Mouse (Mus musculus): Measurements from ENCODE around the gene Zfp385b. TPM values are rescaled to one million over a fixed set of nuclear protein-coding genes. Genes with fewer than 3 reads are reported as not detected.

Zfp385b gene
- polyA plus RNA-seq, 1 experiment from 2014 or later = 14.1 TPM

DNA sequence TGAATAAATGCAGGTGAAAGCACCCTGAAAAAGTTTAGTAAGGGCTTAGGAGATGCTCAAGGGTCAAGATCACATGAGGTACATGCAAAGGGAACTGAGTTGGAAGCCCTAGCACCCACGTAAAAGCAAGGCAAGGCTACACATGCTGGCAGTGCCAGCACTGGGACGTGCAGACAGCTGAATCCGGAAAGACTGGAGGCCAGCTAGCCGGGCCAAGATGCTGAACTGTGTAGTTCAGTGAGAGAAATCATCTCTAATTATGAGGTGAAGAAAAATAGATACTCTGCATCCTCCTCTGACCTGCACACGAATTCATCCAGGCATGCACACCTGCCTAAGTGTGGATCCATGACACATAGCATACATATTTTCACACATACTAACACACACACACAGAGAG, 18.4 kb downstream of the Zfp385b start:
- no peaks in the 10 kb centered on the region for H3K9me3 ChIP-seq (ENCODE audit: control insufficient read depth, low read length)
- no peaks in the 10 kb centered on the region for H3K4me1 ChIP-seq (replicated peaks; ENCODE audit: control insufficient read depth, insufficient read depth, low read length)
- DNase-seq (ENCODE audit: low spot score) (no peak), ATAC-seq (ENCODE audit: low FRiP score) (no peak)
- no peaks in the 10 kb centered on the region for H3K36me3 ChIP-seq (replicated peaks; ENCODE audit: control insufficient read depth, insufficient read depth)
- no peak overlapping the region for H3K27ac ChIP-seq
- WGBS = 92% methylated on average over 5 of the region's 5 CpGs
- no peaks in the 10 kb centered on the region for H3K27me3 ChIP-seq (ENCODE audit: control insufficient read depth, insufficient read depth, low read length)
- H3K4me3 ChIP-seq (replicated peaks; ENCODE audit: low read length) = no peak overlapping the region
- H3K4me2 ChIP-seq (replicated peaks) = no peak overlapping the region
- no peak overlapping the region for H3K9ac ChIP-seq

DNA sequence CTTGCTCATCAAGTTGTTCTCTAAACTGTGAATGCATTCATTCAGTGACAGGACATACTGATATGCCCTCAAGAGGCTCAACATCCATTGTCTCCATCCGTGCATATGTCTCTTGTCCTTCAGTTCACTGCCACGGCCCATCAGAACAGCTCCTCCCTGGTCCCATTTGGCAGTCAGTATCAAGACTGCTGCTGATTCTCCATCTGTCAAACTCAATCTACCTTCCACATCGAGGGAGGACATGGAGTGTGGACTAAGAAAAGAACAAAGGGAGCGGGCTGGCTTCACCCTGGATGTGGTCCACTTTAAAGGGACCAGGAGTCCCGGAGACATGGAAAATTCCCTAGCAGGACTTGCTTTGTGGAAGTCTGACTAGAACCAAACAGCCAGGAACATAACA, 22.2 kb downstream of the Zfp385b start:
- Histone ChIP-seq H3K9me3 (ENCODE audit: control insufficient read depth, low read length) (no peaks in the 10 kb centered on the region), H3K9ac (no peak overlapping the region), H3K27ac (no peak overlapping the region), H3K27me3 (ENCODE audit: control insufficient read depth, insufficient read depth, low read length) (no peaks in the 10 kb centered on the region), H3K4me3 (replicated peaks; ENCODE audit: low read length) (no peak overlapping the region), H3K4me2 (replicated peaks) (no peak overlapping the region), H3K36me3 (replicated peaks; ENCODE audit: control insufficient read depth, insufficient read depth) (no peaks in the 10 kb centered on the region), H3K4me1 (replicated peaks; ENCODE audit: control insufficient read depth, insufficient read depth, low read length) (no peaks in the 10 kb centered on the region)
- WGBS = 72% methylated on average over 5 of the region's 5 CpGs
- DNase-seq (ENCODE audit: low spot score) (no peak), ATAC-seq (ENCODE audit: low FRiP score) (no peak)

- no peaks in the 10 kb centered on the region for H3K36me3 ChIP-seq (replicated peaks; ENCODE audit: control insufficient read depth, insufficient read depth)
- H3K4me3 ChIP-seq (replicated peaks; ENCODE audit: low read length) = no peak overlapping the region
- ATAC-seq (ENCODE audit: low FRiP score) (no peak), DNase-seq (ENCODE audit: low spot score) (no peak)
- no peaks in the 10 kb centered on the region for H3K27me3 ChIP-seq (ENCODE audit: control insufficient read depth, insufficient read depth, low read length)
- H3K4me2 ChIP-seq (replicated peaks) = no peak overlapping the region
- WGBS = 68% methylated on average over 8 of the region's 8 CpGs
- H3K9ac ChIP-seq = no peak overlapping the region
- H3K4me1 ChIP-seq (replicated peaks; ENCODE audit: control insufficient read depth, insufficient read depth, low read length) = no peaks in the 10 kb centered on the region
- H3K9me3 ChIP-seq (ENCODE audit: control insufficient read depth, low read length) = no peaks in the 10 kb centered on the region
- H3K27ac ChIP-seq = no peak overlapping the region
Observed at GRCm38 (mm10) chr2:77795859-77796552, 23.4 kb downstream of the Zfp385b start.

DNA sequence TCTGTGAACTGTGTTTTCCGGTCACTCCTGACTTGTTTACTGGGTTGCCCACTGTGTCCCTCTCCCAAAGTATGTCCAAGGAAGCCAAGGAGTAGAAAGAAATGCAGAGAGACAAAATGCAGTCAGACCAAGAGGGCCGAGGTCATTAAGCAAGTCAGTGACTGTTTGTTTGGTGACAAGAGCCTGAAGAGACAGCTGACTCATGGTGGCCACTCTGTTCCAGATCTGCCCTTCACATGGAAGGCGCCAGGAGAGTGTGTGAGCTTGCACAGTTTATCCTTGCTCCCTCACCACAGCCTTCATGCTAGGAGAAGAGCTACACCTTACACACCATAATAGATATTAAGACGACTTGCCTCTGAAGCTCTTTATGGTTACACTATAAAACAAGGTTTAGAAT, 28.6 kb downstream of the Zfp385b start:
- ATAC-seq (ENCODE audit: low FRiP score) = no peak
- no peak overlapping the region for H3K27ac ChIP-seq
- no peak overlapping the region for H3K4me3 ChIP-seq (replicated peaks; ENCODE audit: low read length)
- WGBS = 81% methylated on average over 4 of the region's 4 CpGs
- no peaks in the 10 kb centered on the region for H3K4me1 ChIP-seq (replicated peaks; ENCODE audit: control insufficient read depth, insufficient read depth, low read length)
- no peak overlapping the region for H3K9ac ChIP-seq
- no peaks in the 10 kb centered on the region for H3K27me3 ChIP-seq (ENCODE audit: control insufficient read depth, insufficient read depth, low read length)
- H3K9me3 ChIP-seq (ENCODE audit: control insufficient read depth, low read length) = no peaks in the 10 kb centered on the region
- H3K36me3 ChIP-seq (replicated peaks; ENCODE audit: control insufficient read depth, insufficient read depth) = no peaks in the 10 kb centered on the region
- H3K4me2 ChIP-seq (replicated peaks) = no peak overlapping the region
- no peak for DNase-seq (ENCODE audit: low spot score)

DNA sequence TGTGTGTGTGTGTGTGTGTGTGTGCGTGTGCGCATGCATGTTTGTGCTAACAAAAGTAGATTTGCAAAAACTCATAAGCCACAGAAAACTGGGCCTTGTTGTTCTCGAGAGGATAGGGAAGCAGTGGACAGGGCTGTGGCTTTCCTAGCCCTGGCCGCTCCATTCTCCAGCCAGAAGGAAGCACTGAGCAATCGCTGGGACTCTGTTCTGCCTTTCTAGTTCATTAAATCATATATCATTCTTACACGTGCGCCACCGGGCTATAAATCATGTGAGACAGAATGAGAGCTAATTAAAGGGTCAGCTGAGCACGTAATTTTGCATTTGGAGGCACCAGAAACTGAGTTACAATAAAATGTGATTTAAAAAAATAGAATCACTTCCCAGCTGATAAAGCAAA, 29.1 kb downstream of the Zfp385b start:
- DNase-seq (ENCODE audit: low spot score) (no peak), ATAC-seq (ENCODE audit: low FRiP score) (no peak)
- Histone ChIP-seq H3K9ac (no peak overlapping the region), H3K4me1 (replicated peaks; ENCODE audit: control insufficient read depth, insufficient read depth, low read length) (no peaks in the 10 kb centered on the region), H3K4me3 (replicated peaks; ENCODE audit: low read length) (no peak overlapping the region), H3K9me3 (ENCODE audit: control insufficient read depth, low read length) (no peaks in the 10 kb centered on the region), H3K36me3 (replicated peaks; ENCODE audit: control insufficient read depth, insufficient read depth) (no peaks in the 10 kb centered on the region), H3K4me2 (replicated peaks) (no peak overlapping the region), H3K27ac (no peak overlapping the region), H3K27me3 (ENCODE audit: control insufficient read depth, insufficient read depth, low read length) (no peaks in the 10 kb centered on the region)
- WGBS = 55% methylated on average over 9 of the region's 9 CpGs

GRCm38 (mm10) chr2:77781390-77781789, 38.0 kb downstream of the Zfp385b start:
- H3K9ac ChIP-seq = no peak overlapping the region
- no peak overlapping the region for H3K4me2 ChIP-seq (replicated peaks)
- H3K36me3 ChIP-seq (replicated peaks; ENCODE audit: control insufficient read depth, insufficient read depth) = no peaks in the 10 kb centered on the region
- no peak overlapping the region for H3K4me3 ChIP-seq (replicated peaks; ENCODE audit: low read length)
- 82% methylated on average over 7 of the region's 7 CpGs for WGBS
- no peaks in the 10 kb centered on the region for H3K27me3 ChIP-seq (ENCODE audit: control insufficient read depth, insufficient read depth, low read length)
- no peaks in the 10 kb centered on the region for H3K9me3 ChIP-seq (ENCODE audit: control insufficient read depth, low read length)
- ATAC-seq (ENCODE audit: low FRiP score) = no peak
- no peak overlapping the region for H3K27ac ChIP-seq
- DNase-seq (ENCODE audit: low spot score) = no peak
- no peaks in the 10 kb centered on the region; the same call in 1 of the 2 replicates for H3K4me1 ChIP-seq (replicated peaks; ENCODE audit: control insufficient read depth, insufficient read depth, low read length)

DNA sequence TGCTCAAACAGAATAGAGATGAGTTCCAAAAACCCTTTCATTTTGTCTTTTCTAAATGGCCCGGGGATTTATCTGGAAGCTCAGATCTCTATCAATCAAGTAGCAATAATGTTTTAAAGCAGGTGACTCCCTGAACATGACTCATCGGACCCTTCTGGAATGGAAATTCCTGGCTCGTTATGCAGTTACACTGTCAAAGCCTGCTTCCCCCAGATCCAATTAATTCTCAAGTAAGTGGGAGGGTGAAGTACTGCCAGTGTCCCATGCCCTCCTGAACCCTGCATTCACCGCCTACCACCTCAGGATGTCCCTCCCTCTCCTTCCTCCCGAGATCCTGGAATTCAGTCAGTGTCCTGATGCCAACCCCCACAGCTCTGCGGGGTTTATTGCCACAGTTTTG, 41.7 kb downstream of the Zfp385b start:
- 33% methylated on average over 6 of the region's 6 CpGs for WGBS
- H3K4me2 ChIP-seq (replicated peaks) = no peak overlapping the region
- no peak for DNase-seq (ENCODE audit: low spot score)

GRCm38 (mm10) chr2:77777047-77777686, 42.3 kb downstream of the Zfp385b start:
- no peak overlapping the region for H3K4me3 ChIP-seq (replicated peaks; ENCODE audit: low read length)
- ATAC-seq (ENCODE audit: low FRiP score) = no peak
- H3K36me3 ChIP-seq (replicated peaks; ENCODE audit: control insufficient read depth, insufficient read depth) = no peaks in the 10 kb centered on the region
- H3K4me2 ChIP-seq (replicated peaks) = no peak overlapping the region
- H3K27me3 ChIP-seq (ENCODE audit: control insufficient read depth, insufficient read depth, low read length) = no peaks in the 10 kb centered on the region
- DNase-seq (ENCODE audit: low spot score) = no peak
- no peaks in the 10 kb centered on the region for H3K9me3 ChIP-seq (ENCODE audit: control insufficient read depth, low read length)
- H3K27ac ChIP-seq = no peak overlapping the region
- no peak overlapping the region for H3K9ac ChIP-seq
- 64% methylated on average over 10 of the region's 10 CpGs for WGBS
- H3K4me1 ChIP-seq (replicated peaks; ENCODE audit: control insufficient read depth, insufficient read depth, low read length) = no peaks in the 10 kb centered on the region; the same call in 1 of the 2 replicates

More for the DNA sequence above, 41.7 kb downstream of the Zfp385b start:
- ATAC-seq (ENCODE audit: low FRiP score) = no peak
- H3K4me3 ChIP-seq (replicated peaks; ENCODE audit: low read length) = no peak overlapping the region
- H3K27ac ChIP-seq = no peak overlapping the region
- no peaks in the 10 kb centered on the region; the same call in 1 of the 2 replicates for H3K4me1 ChIP-seq (replicated peaks; ENCODE audit: control insufficient read depth, insufficient read depth, low read length)
- no peaks in the 10 kb centered on the region for H3K36me3 ChIP-seq (replicated peaks; ENCODE audit: control insufficient read depth, insufficient read depth)
- H3K27me3 ChIP-seq (ENCODE audit: control insufficient read depth, insufficient read depth, low read length) = no peaks in the 10 kb centered on the region
- no peak overlapping the region for H3K9ac ChIP-seq
- H3K9me3 ChIP-seq (ENCODE audit: control insufficient read depth, low read length) = no peaks in the 10 kb centered on the region

- Histone ChIP-seq H3K9ac (no peak overlapping the region), H3K27me3 (ENCODE audit: control insufficient read depth, insufficient read depth, low read length) (no peaks in the 10 kb centered on the region), H3K4me3 (replicated peaks; ENCODE audit: low read length) (no peak overlapping the region), H3K9me3 (ENCODE audit: control insufficient read depth, low read length) (no peaks in the 10 kb centered on the region), H3K27ac (no peak overlapping the region), H3K4me1 (replicated peaks; ENCODE audit: control insufficient read depth, insufficient read depth, low read length) (no peaks in the 10 kb centered on the region; the same call in 1 of the 2 replicates), H3K4me2 (replicated peaks) (no peak overlapping the region; the same call in 1 of the 2 replicates), H3K36me3 (replicated peaks; ENCODE audit: control insufficient read depth, insufficient read depth) (no peaks in the 10 kb centered on the region)
- WGBS = 63% methylated on average over 15 of the region's 15 CpGs
- ATAC-seq (ENCODE audit: low FRiP score) (peak; percentile 80; the same call in 1 of the 2 replicates), DNase-seq (ENCODE audit: low spot score) (no peak)
Observed at GRCm38 (mm10) chr2:77775247-77775880, 44.1 kb downstream of the Zfp385b start.
